Mouse (Mus musculus): Measurements from ENCODE around the gene Pimreg. TPM values are rescaled to one million over a fixed set of nuclear protein-coding genes. Genes with fewer than 3 reads are reported as not detected.

The Pimreg gene
- total RNA-seq, 4 experiments from 2014 or later: 0.23 to 2.0 (median 0.98) TPM

DNA sequence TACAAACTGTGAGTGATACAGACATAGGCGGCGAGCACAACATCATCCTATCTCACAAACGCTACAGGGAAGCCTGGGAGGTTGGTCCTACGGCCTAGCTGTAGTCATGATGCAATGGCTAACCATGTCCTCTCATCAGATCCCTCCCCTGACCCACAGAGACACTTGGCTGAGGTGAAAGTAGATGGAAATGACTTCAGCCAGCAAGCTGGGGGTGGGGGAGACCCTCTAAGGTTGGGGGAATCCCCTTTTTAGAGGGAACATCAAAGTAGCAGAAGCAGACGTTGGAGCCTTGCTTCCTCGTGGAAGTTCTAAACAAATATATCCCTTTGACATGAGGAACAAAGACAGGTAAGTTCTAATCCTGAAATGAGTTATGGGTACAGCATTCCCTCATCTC, 22.6 kb downstream of the Pimreg start:
- no peak for DNase-seq (ENCODE audit: low spot score in 2 of 2)

DNA sequence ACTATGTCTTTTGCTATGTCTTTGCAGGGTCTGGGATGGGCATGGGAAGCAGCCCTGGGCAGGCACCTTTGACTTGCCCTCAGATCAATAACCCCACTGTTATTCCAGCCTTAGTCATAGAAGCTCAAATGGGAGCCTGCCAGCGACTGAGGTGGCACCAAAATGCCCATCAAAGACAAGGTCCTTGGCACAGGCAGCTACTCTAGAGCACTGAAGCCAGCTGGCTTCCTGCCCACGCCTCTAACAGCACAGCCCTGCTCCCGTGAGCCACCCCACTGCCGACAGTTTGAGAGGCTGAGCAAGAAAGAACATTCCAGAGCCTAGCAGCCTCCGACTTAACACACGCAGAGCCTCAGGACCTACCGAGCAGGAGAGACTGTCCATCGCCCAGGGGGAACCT, 23.3 kb downstream of the Pimreg start:
- no peak for DNase-seq (ENCODE audit: low spot score in 2 of 2)

DNA sequence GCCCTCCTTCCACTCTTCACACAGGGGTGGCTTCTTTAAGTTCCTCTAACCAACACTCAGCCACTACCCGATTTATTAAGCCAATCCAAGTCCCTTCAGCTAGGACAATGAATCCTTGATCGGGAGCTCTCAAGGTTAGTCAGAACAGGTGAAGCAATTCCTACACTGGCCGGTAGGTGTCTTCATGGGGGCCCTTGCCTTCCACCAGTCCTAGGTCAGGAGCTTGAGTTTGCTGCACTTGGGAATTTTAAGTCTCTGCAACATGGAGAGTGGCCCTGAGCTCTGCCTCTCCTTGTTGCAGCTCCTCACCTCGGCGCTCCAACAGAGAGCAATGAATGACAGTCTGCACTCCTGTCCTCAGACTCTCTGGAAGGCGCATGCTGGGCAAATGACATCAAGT, 24.5 kb downstream of the Pimreg start:
- no peak for DNase-seq (ENCODE audit: low spot score in 2 of 2)

DNA sequence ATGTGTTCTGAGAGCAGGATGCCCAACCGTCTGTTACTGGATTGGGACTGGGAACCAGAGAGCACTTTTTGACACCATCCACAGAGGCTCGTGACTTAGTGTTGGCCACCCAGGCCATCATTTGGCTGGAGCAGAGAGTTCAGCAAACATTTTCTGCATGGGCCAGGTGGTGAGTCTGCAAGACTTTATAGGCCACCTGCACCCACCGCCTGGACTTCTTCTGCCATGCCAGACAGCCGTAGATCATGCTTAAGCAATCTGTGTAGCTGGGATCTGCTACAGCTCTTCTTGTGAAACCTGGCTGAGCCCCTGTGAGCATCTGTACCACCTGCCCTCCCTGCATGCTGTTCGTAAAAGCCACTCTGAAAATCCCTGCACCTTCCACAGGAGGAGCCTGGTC, 25.5 kb downstream of the Pimreg start:
- no peak for DNase-seq (ENCODE audit: low spot score in 2 of 2)

DNA sequence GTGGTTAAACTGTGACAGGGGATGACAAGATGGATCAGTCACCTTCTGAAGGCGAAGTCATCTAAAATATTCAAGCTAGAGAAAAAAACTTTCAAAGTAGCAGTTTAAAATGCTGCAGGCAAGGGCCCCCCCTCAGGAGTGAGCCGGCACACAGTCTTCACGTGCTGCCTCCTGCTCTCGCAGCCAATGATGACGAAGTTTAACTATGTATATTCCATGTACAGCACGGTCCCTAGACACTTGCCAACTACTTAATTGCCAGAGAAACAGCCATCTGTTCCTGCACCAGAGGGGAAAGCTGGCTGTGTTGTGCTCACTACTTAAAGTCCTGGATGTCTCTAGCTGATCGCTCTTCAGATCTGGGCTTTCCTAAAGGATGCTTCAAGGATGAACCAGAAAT, 26.2 kb downstream of the Pimreg start:
- DNase-seq (ENCODE audit: low spot score in 2 of 2): no peak

DNA sequence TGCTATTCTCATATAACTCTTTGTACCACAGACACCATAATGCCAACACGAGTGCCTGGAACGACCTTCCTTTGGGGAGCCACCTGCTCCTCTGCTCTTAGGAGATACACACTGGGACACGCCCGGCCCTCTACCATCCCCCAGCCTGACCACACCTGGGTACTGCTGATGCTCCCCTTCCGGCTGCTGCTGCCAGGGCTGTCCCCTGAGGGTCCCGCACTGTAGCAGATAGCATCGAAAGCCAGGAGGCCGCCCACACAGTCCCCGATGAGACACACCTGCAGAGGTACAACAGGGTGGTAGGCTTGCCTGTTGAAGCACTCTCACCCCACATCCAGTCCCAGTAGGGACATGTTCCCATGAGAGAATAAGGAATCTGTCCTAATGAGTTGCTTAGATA, 28.9 kb downstream of the Pimreg start:
- no peak for DNase-seq (ENCODE audit: low spot score in 2 of 2)

DNA sequence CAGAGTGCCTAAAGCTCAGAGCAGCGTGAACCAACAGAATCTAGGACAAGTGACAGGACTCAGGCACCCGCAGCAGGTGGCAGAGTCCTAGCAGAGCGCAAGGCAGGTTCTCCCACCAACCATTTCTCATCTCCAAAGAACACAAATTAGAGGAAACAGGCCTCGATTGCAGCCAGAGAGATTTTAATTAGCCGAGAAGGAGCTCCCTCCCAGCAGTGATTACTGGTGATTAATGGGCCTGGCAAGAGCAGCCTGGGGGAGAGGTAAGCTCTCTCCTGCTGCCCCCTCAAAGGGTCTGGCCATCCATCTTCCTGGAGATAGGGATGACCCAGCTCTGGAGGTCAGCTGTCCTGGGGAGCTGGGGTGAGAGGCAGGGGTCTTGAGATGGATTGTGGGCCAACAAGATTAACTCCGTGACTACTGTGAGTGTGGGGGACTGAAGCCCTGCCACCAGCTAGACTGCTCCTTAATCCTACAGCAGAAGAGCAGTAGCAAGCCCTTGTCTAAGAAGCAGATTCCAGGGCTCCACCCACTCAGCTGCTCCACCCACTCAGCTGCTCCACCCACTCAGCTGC, 30.6 kb downstream of the Pimreg start:
- DNase-seq (ENCODE audit: low spot score in 2 of 2): no peak

DNA sequence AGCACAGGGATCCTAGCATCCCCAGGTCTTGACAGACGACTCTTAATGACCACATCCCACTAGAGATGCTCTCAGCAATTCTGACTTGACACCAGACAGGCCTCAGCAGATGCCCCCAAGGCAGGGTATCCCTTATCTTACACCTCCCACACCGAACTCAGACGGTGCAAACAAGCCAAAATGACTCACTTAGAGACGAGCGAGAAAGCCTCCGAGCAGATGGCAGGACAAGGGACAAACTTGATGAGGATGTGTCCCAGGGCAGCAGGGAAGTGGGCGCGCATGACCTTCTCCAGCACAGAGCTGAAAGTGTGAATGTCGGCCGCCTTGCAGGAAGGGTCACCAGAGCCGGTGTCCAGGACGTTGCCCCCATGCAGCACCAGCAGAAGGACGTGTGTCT, 32.4 kb downstream of the Pimreg start:
- DNase-seq (ENCODE audit: low spot score in 2 of 2): peak in 1 of 2 experiments; percentile 56

DNA sequence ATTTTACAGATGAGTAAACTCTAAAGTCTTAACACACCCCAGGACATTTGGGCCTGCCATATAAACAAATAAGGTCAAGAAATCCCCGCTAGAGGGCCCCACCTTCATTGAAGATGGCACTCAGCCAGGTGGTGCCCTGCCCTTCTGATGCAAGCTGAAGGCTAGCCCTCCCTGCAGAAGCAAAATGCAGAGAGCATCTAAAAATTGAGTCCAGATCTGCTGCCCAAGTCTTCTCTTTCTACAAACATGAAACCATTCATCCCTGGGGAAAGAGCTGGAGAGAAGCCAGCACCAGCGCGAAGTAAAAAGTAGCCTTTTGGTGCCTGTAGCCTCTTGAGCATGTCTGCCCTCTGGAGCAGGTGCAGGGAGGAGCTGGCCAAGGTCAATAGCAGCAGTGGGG, 36.2 kb downstream of the Pimreg start:
- no peak for DNase-seq (ENCODE audit: low spot score in 2 of 2)

DNA sequence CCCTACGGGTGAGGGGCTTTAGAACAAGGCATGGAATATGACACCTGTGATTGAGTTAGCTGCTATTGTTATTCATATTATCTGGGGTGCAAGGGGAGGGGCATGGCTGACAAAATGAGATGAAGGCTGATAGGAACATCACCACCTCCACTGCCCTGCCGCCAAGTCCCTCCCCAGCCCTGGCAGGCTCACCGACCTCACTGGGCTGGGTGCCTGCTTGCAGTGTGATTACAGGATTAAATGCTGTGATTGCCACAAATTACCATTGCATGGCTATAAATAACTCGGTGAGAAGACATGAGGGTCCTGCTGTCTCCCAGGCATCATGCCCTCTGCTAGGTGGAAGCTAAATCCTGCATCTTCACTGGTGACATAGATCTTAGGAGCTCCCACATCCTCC, 36.8 kb downstream of the Pimreg start:
- DNase-seq (ENCODE audit: low spot score in 2 of 2): no peak

DNA sequence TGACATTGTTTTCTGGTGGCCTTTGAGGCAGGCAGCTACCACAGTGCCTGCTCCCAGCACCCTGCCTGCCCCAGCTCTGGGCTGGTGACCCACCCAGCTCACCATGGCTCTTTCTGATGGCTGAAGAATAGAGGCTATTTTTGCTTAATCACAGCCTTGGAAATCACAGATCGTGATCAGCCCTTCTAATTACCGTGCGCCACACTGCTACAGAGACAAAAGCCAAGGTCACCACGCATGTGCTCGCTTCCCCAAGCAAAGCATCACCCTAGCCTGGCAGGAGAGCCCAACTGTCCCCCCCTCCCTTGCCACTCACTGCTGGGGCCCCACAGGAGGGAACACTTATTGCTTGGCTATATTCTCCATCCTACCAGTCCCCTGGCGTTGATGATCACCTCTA, 38.6 kb downstream of the Pimreg start:
- DNase-seq (ENCODE audit: low spot score in 2 of 2): no peak

DNA sequence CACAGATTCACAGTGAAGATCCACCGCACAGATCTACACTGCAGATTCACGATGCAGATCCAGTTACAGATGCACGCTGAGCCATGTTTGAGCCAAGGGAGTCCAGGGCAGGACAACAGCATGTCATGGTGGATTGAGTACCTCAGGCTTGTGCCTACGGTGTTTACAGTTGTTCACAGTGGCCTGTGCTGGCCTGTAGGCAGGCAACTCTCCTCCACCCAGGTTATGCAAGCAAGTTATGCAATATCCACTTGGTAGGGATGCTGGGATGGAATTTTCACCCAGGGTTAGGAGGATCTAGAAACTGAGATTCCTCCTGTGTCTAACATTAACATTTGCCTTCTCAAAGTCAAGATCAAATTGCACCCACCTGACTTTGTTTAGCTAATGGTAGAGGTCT, 40.8 kb downstream of the Pimreg start:
- DNase-seq (ENCODE audit: low spot score in 2 of 2): no peak

DNA sequence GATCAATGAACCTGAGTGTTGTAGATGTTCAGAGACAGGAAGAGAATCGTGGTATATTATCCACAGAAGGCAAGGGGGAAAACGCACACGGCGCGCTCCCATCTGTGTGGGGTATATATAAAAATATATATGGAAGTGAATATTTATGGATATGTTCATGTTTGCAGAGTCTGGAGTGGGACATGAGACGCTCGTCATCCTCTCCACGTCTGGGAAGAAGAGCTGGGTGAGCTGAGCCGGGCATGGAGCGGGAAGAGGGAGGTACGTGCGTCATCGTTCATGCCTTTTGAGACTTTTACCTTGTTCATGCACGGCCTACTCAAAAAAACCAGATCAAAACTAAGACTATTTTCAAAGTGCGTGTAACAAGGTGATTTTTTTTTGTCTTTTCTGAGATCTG, 42.5 kb downstream of the Pimreg start:
- peak in 1 of 2 experiments; percentile 51 for DNase-seq (ENCODE audit: low spot score in 2 of 2)

DNA sequence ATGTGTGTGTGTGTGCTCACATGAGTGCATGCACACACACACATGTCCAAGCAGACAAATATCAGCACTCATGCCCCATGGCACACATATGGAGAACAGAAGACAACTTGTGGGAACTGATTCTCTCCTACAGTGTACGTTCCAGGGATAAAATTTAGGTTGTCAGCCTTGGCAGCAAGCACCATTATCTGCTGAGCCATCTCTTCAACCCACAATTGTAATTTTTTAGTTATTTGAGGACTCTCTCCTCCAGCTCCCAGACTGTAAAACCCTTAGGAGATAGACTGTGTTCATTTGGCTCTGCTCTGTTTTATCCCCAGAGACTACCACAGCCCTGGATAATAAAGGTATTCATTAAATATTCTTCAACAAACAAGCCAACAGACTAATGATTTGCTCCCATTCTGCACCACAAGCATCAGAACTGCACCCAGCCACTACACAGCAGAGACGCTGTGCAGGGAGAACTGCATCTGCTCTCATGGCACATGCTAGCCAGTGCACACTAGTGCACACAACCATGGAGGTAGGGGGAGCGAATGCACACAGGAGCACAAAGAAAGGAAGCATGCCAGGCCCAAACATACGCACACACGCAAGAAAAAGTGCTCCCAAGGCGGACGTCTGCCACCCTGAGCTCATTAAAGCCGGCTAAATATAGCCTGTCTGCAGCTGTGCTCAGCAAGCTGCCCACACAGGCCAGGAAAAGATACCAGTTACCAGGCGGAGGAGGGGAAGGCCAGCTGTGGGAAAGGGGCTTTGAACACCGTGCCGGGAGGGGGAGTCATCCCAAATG, 44.6 kb downstream of the Pimreg start:
- DNase-seq (ENCODE audit: low spot score in 2 of 2): peak; percentile 46 to 86

DNA sequence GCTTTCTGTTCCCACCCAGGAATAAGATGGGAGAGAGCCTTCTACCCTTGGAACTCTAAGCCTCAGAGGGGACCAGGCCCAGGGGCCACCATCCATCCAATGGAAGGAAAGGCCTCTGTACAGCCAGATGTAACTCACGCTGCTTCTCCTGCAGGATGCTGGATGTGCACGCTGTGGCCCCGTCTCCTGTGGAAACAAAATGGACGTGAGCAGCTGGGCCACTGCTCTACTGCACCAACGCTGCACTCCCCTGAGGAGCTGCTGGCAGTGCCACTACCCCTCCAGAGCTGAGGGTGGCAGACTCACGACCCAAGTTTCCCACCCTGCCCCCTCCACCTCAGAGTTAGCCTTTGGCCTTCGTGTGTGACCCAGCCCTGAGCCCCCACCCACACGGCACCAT, 50.6 kb downstream of the Pimreg start:
- DNase-seq (ENCODE audit: low spot score in 2 of 2): no peak

DNA sequence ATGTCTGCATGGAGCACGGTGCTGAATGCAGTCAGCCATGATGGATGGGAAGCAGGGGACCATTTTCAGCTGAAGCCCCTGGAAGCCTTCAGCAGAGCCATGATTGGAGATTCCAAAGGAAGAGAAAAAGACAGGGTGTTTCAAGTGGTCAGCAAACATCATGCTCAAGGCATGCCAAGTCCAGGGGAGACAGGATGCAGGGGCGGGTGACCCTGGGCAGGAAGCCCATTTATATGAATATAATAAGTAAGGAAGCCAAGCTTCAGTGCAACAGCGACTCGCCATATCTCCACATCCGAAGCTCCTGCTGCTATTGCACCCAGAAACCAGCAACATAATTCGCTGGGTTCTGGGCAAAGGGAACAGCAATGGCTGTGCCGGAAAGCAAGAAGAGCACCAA, 52.6 kb downstream of the Pimreg start:
- no peak for DNase-seq (ENCODE audit: low spot score in 2 of 2)

DNA sequence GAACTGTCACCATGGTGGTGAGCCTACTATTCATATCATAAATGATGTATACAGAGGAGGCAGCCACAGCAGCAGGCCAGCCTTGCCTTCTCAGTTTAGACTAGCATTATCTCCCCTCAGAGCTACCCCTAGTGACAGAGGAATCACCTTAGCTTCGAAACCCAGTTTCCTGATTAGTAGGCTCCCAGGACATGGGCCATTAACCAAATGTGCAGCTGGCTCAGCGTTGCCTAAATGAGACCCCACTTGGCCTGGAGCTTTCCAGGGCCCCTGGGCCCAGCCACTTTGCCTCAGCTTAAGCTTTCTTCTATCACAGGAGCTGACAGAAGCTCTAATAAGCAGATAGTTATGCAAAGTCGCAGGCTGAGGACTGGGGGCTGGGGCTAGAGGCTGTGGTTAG, 54.2 kb downstream of the Pimreg start:
- no peak for DNase-seq (ENCODE audit: low spot score in 2 of 2)

Other genes starting within 250 kb of the Pimreg start
- gene Aipl1, start 4.5 kb upstream of the Pimreg start, total RNA-seq (2022): under 1 TPM in 1 of 4 experiments, not detected in 3; 0.14 TPM
- 10 to 100 TPM; 67.0 to 79.6 (median 74.5) TPM for gene Pitpnm3, start 93.7 kb downstream of the Pimreg start, total RNA-seq (2022)
- gene Gm43951, start 164.8 kb downstream of the Pimreg start, total RNA-seq (2022): 10 to 100 TPM in 2 of 4 experiments, 1 to 10 TPM in 2; 8.3 to 12.7 (median 10.1) TPM
- gene 4933427D14Rik, start 165.4 kb downstream of the Pimreg start, total RNA-seq (2022): 10 to 100 TPM; 23.7 to 35.2 (median 28.0) TPM
- gene Txndc17, start 165.5 kb downstream of the Pimreg start, total RNA-seq (2022): 10 to 100 TPM; 24.9 to 37.3 (median 30.2) TPM
- gene Med31, start 173.6 kb downstream of the Pimreg start, total RNA-seq (2022): 10 to 100 TPM; 14.4 to 17.8 (median 15.2) TPM
- gene Slc13a5, start 225.2 kb downstream of the Pimreg start, total RNA-seq (2022): 10 to 100 TPM; 15.6 to 18.8 (median 17.2) TPM

All from left cerebral cortex, adult 8-10 months (tissue).